Mouse (Mus musculus) stomach, embryonic 15.5 days (tissue): ENCODE measurements around the gene Zfp385c. TPM values are rescaled to one million over a fixed set of nuclear protein-coding genes. Genes with fewer than 3 reads are reported as not detected.

Source experiments
- ATAC-seq: fragments of 200-750 bp; cut with Nextera tagmentation; 2 replicates; pipeline ENCODE4 v1.8.0; 2017; ENCODE audit warnings: low read depth, moderate number of reproducible peaks, moderate TSS enrichment; ENCODE audit not compliant: insufficient read depth, low FRiP score
- H3K27ac ChIP-seq: fragments of 300-500 bp; sonication (generic); 2 replicates; pipeline ENCODE4 v1.5.1; 2015; ENCODE audit warnings: mild to moderate bottlenecking, inconsistent platforms
- H3K27me3 ChIP-seq: fragments of 300-500 bp; sonication (generic); replicated peaks from 2 replicates; pipeline ENCODE4 v1.6.1; 2015; ENCODE audit warnings: inconsistent platforms
- H3K36me3 ChIP-seq: fragments of 300-500 bp; sonication (generic); 2 replicates; pipeline ENCODE4 v1.6.1; 2015; ENCODE audit warnings: inconsistent platforms
- H3K4me1 ChIP-seq: fragments of 300-500 bp; sonication (generic); 2 replicates; pipeline ENCODE4 v1.6.1; 2015; ENCODE audit warnings: inconsistent platforms
- H3K4me2 ChIP-seq: fragments of 300-500 bp; sonication (generic); 2 replicates; pipeline ENCODE4 v1.6.1; 2015; ENCODE audit warnings: mild to moderate bottlenecking, inconsistent platforms
- H3K4me3 ChIP-seq: fragments of 300-500 bp; sonication (generic); replicated peaks from 2 replicates; pipeline ENCODE4 v1.5.1; 2015; ENCODE audit warnings: inconsistent platforms
- H3K9ac ChIP-seq: fragments of 300-500 bp; sonication (generic); 2 replicates; pipeline ENCODE4 v1.6.1; 2015; ENCODE audit warnings: inconsistent platforms
- H3K9me3 ChIP-seq: fragments of 300-500 bp; sonication (generic); 2 replicates; pipeline ENCODE4 v1.6.1; 2016; ENCODE audit warnings: inconsistent platforms
- WGBS: fragments of 180-500 bp; shearing (Covaris S2); methylation state at CpG from one replicate; pipeline ENCODE4 v1.1.7; 2015; 5-methylcytosine and 5-hydroxymethylcytosine counted together
- polyA plus RNA-seq: library from polyadenylated mRNA; unstranded; fragments of >200 nt; fragmentation: Nextera tagmentation; extraction: Ambion mirVana; gene quantifications from 2 replicates; pipeline ENCODE4 v1.2.1, GENCODE M21; 2015

Gene Zfp385c
- polyA plus RNA-seq, 1 experiment from 2014 or later, result 0.06 TPM

DNA sequence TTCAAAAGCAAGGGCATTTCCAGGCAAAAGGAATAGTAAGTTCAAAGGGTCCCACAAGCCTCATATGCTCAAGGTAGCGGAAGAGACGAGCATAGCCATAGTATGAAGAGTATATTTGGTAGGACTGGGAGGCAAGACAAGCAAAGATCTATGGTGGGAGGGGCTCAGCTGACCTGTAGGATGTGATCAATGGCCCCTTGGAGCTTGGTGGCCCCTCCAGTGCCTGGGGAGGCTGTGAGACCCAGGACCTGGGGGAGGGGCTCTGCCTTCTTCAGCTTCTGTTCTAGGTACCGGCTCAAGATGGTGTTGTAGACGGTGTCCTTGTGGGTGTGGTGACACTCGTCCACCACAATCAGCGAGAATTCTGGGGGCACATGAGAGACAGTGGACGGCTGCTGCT, 10.7 kb upstream of the Zfp385c start:
- no peak for ATAC-seq
- 39% methylated on average over 7 of the region's 7 CpGs for WGBS

DNA sequence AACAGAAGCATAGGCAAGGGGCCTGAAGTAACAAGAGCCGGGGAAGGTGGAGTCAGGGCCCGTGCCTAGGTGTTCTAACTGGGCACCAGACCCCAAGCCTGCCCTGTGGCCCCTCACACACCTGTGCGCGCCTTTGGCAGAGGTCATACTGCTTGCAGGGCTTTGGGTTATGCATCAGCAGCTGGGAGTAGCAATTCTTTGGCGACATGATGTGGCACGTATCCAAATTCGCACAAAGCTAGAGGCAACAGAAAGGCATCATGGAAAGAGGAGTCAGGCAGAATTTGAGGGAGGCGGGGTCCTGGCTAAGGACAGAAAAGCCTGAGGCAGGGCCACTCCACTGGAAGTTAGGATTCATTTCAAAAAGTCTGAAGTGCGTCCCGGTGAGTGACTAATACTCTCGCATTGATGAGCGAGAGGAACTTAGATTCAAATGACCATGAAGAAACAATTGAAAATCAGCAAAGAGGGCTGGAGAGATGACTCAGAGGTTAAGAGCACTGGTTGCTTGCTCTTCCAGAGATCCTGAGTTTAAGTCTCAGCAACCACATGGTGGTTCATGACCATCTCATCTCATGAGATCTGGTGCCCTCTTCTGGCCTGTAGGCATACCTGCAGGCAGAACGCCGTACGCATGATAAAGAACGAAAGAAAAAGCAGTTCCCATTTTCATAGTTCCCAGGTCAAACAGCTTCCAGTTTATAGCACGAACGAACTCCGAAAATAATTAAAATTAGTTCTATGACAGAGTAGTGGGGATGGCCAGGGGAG, 10.0 kb upstream of the Zfp385c start:
- Histone ChIP-seq H3K27ac (no peak overlapping the region), H3K4me3 (no peak overlapping the region), H3K9ac (no peak overlapping the region), H3K27me3 (no peaks in the 10 kb centered on the region), H3K4me2 (peak overlapping the region; percentile 46), H3K9me3 (no peaks in the 10 kb centered on the region), H3K4me1 (peaks cover 8% of the 10 kb centered on the region), H3K36me3 (peaks cover 23% of the 10 kb centered on the region)
- ATAC-seq, result peak; percentile 40; the same call in 1 of the 2 replicates
- WGBS, result 38% methylated on average over 19 of the region's 19 CpGs

More for the DNA sequence above, 10.7 kb upstream of the Zfp385c start:
- H3K36me3 ChIP-seq, result peaks cover 28% of the 10 kb centered on the region
- H3K4me2 ChIP-seq, result peak overlapping the region; percentile 46
- H3K4me1 ChIP-seq, result peaks cover 8% of the 10 kb centered on the region
- H3K27ac ChIP-seq, result no peak overlapping the region
- no peak overlapping the region for H3K4me3 ChIP-seq
- H3K9ac ChIP-seq, result no peak overlapping the region
- no peaks in the 10 kb centered on the region for H3K9me3 ChIP-seq
- no peaks in the 10 kb centered on the region for H3K27me3 ChIP-seq

DNA sequence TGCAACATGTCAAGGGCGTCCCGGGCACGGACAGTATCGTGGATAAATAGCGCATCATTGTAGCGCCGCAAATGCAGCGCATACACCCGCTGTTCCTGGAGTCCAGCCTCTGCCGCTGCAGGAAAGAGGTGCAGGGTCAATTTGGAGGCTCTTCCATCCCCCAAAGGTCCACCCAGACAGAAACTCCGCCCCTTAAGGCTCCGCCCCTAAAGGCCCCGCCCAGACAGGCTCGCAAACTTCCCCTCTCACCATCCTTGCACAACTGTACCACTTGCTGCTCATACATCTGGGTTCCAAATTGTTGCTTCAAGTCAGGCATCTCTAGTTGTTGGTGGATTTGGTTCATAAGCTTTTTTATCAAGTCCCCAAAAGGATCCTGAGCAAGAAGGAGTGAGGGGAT, 9.0 kb upstream of the Zfp385c start:
- no peaks in the 10 kb centered on the region for H3K9me3 ChIP-seq
- WGBS, result 8% methylated on average over 14 of the region's 14 CpGs
- H3K27ac ChIP-seq, result no peak overlapping the region
- peak overlapping the region; percentile 46 for H3K4me2 ChIP-seq
- peaks cover 8% of the 10 kb centered on the region for H3K4me1 ChIP-seq
- peak overlapping the region; percentile 27 for H3K4me3 ChIP-seq
- no peaks in the 10 kb centered on the region for H3K27me3 ChIP-seq
- no peak for ATAC-seq
- peaks cover 13% of the 10 kb centered on the region for H3K36me3 ChIP-seq
- no peak overlapping the region for H3K9ac ChIP-seq

DNA sequence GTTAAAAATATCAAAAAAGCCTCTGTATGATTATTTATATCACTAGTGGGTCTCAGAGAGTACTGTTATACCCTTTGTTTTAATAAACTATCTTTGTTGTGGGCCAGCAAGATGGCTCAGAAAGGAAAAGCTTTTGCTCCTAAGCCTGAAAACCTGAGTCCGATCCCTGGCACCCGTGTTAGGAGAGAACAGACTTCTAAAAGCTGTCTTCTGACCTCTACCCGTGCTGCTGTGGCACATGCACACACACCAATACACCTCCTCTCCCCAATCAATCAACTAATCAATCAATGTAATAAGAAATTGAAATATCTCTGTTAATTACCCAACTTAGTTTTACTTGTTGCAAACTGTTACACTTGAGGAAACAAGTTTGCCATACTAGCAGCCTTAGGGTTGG, 8.5 kb upstream of the Zfp385c start:
- H3K4me2 ChIP-seq, result peak overlapping the region; percentile 46; the same call in 1 of the 2 replicates
- peaks cover 8% of the 10 kb centered on the region for H3K4me1 ChIP-seq
- H3K27me3 ChIP-seq, result no peaks in the 10 kb centered on the region
- H3K9me3 ChIP-seq, result no peaks in the 10 kb centered on the region
- peaks cover 7% of the 10 kb centered on the region for H3K36me3 ChIP-seq
- H3K9ac ChIP-seq, result no peak overlapping the region
- H3K27ac ChIP-seq, result no peak overlapping the region
- 67% methylated on average over 3 of the region's 3 CpGs for WGBS
- no peak overlapping the region for H3K4me3 ChIP-seq
- ATAC-seq, result no peak

DNA sequence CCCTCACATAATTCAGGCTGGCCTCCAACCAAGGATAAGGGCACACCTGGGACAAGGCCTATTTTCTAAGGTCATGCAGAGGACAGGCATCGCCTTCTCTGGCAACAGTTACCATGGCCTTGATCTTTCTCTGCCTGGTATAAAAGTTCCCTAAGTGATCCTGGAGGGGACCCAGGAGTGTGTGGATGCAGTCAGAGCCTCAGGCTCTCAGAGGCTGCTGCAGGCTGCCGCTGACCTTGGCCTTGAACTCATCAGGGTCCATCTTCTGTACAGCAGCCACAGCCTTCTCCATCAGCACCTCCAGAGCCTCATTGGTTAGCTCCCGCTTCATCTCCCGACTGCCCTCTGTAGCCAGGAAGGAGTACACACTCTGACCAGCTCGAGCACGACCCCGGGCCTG, 5.7 kb upstream of the Zfp385c start:
- H3K4me2 ChIP-seq, result no peak overlapping the region
- H3K4me3 ChIP-seq, result no peak overlapping the region
- no peaks in the 10 kb centered on the region for H3K36me3 ChIP-seq
- no peak for ATAC-seq
- H3K27me3 ChIP-seq, result no peaks in the 10 kb centered on the region
- no peaks in the 10 kb centered on the region for H3K9me3 ChIP-seq
- H3K9ac ChIP-seq, result no peak overlapping the region
- H3K27ac ChIP-seq, result no peak overlapping the region
- H3K4me1 ChIP-seq, result peaks cover 4% of the 10 kb centered on the region
- 65% methylated on average over 7 of the region's 7 CpGs for WGBS

DNA sequence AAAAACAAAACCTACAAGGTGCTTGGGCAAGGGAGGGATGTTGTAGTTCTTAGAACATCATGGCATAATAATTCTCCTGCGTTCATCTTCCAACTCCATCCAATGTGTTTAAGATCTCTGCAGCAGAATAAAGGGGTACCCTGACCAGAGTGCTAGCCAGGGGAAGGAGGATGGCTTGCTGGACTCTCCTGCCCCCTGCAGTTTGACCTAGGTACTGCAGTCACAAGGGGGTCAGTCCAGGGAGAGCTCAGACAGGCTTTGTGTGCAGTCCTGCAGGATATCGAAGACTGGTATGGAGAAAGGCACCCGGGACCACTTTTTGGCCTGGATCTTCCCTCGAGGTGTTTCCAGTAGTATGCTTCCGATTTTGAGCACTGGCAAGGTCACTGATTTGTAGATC, 2.7 kb upstream of the Zfp385c start:
- Histone ChIP-seq H3K9me3 (no peaks in the 10 kb centered on the region), H3K36me3 (no peaks in the 10 kb centered on the region), H3K4me2 (no peak overlapping the region), H3K27ac (no peak overlapping the region), H3K27me3 (peaks cover 18% of the 10 kb centered on the region), H3K9ac (no peak overlapping the region), H3K4me1 (peaks cover 9% of the 10 kb centered on the region; the same call in 1 of the 2 replicates), H3K4me3 (no peak overlapping the region)
- ATAC-seq, result no peak
- WGBS, result 43% methylated on average over 5 of the region's 5 CpGs

DNA sequence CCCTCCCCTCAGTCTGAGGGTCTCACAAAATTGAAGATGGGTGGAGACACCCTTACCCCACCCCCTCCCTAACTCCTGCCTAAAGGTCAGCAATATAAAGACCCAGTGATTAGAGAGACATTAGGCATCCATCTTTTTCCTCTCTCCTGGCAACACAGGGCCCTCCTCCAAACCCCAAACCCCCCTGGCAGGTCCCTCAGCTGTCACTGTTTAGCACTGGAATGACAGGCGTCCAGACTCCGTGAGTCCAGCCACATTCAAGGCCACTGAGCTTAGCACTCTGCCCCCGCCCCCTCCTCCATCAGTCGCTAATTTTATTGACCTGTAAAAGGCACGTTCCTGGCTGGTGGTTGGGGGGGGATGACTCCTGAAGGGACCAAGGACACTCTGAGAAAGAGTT, 899 bp upstream of the Zfp385c start:
- no peak for ATAC-seq
- Histone ChIP-seq H3K9me3 (no peaks in the 10 kb centered on the region), H3K4me1 (peaks cover 9% of the 10 kb centered on the region; the same call in 1 of the 2 replicates), H3K36me3 (no peaks in the 10 kb centered on the region), H3K4me2 (no peak overlapping the region), H3K27ac (no peak overlapping the region), H3K9ac (no peak overlapping the region), H3K27me3 (peaks cover 18% of the 10 kb centered on the region), H3K4me3 (no peak overlapping the region)
- WGBS, result 28% methylated on average over 5 of the region's 5 CpGs

DNA sequence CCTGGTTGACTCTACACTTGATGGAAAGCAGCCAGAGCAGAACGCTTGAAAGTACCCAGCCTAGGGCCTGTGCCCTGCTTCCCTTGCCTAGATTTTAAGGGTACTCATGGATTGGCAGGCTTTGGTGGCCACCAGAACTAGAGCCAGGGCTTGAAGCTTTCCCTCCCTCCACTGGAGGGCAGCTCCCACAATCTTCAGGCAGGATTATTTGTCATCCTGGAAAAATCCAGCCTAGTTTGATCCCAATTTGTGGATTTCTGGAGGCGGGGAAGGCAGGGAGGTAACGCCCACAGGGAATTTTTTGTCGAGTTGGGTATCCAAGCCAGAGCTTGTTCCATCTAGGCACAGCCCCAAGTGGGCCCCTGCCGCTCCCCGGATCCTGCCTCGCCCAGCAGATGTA, 1.9 kb downstream of the Zfp385c start:
- WGBS, result 66% methylated on average over 7 of the region's 7 CpGs
- peaks cover 18% of the 10 kb centered on the region for H3K27me3 ChIP-seq
- H3K36me3 ChIP-seq, result no peaks in the 10 kb centered on the region
- H3K4me1 ChIP-seq, result peaks cover 9% of the 10 kb centered on the region; the same call in 1 of the 2 replicates
- no peak overlapping the region for H3K9ac ChIP-seq
- no peaks in the 10 kb centered on the region for H3K9me3 ChIP-seq
- H3K27ac ChIP-seq, result no peak overlapping the region
- ATAC-seq, result no peak
- H3K4me3 ChIP-seq, result no peak overlapping the region
- H3K4me2 ChIP-seq, result no peak overlapping the region

DNA sequence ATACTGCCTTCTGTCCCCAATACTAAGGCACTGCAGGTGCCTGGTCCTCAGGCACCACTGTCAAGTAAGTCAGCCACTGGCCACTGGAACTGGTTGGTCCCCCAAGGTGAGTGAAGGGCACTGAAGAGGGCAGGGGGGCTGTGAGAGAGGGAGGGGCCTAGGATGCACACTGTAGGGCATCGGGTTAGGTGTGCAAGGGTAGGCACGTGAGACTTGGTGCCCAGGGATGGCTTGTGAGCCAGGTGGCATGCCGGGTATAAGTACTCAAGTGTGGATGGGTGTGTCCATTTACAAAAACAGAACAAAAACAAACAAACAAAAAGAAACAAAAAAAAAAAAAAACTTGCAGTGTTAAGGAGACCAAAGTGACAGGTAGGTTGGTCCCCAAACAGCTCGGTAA, 3.8 kb downstream of the Zfp385c start:
- no peak overlapping the region for H3K9ac ChIP-seq
- H3K9me3 ChIP-seq, result no peaks in the 10 kb centered on the region
- no peak overlapping the region for H3K27ac ChIP-seq
- 68% methylated on average over 4 of the region's 4 CpGs for WGBS
- no peak overlapping the region for H3K4me2 ChIP-seq
- peaks cover 18% of the 10 kb centered on the region for H3K27me3 ChIP-seq
- ATAC-seq, result no peak
- no peak overlapping the region for H3K4me3 ChIP-seq
- H3K4me1 ChIP-seq, result peaks cover 9% of the 10 kb centered on the region; the same call in 1 of the 2 replicates
- H3K36me3 ChIP-seq, result no peaks in the 10 kb centered on the region

DNA sequence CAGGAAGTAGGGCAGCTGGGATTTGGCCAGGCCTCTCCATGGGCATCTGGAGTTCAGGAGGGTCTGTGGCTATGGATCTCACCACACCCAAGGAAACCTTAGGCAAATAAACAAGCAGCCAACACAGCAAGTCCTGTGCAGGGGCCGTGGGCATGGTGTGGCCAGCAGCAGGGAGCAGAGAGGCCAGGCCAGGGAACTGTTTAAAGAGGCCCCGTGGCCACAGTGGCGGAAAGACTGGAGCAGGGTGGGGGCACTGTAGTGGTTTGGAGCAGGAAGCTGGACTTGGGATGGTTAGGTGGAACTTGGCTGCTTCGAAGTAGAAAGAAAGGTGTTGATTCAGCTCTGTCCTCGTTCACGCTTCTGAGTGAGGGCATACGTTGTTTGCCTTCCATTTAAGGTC, 5.0 kb downstream of the Zfp385c start:
- WGBS, result 66% methylated on average over 7 of the region's 7 CpGs
- Histone ChIP-seq H3K4me1 (peaks cover 8% of the 10 kb centered on the region; the same call in 1 of the 2 replicates), H3K27me3 (peaks cover 14% of the 10 kb centered on the region), H3K36me3 (no peaks in the 10 kb centered on the region), H3K4me3 (no peak overlapping the region), H3K9me3 (no peaks in the 10 kb centered on the region), H3K4me2 (no peak overlapping the region), H3K27ac (no peak overlapping the region), H3K9ac (no peak overlapping the region)
- no peak for ATAC-seq

DNA sequence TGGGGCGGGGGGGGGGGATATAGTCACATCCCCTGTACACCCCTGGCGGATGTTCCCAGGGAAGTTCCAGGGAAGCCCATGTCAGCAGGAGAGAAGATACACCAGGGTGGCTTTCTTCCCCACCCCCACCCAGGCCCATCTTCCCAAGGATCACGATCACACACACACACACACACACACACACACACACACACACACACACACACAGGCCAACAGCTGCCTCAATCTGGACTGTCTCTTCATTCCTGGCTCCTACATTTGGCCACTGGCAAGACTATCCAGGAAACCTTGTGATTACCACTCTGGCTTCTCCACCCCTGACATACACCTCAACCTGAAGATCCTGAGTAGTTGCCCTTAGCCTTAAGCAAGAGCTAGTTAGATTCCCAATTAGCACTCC, 6.9 kb downstream of the Zfp385c start:
- H3K4me3 ChIP-seq, result no peak overlapping the region
- no peaks in the 10 kb centered on the region for H3K36me3 ChIP-seq
- H3K27ac ChIP-seq, result no peak overlapping the region
- no peaks in the 10 kb centered on the region for H3K4me1 ChIP-seq
- 70% methylated on average over 3 of the region's 3 CpGs for WGBS
- no peak overlapping the region for H3K9ac ChIP-seq
- H3K27me3 ChIP-seq, result no peaks in the 10 kb centered on the region
- H3K9me3 ChIP-seq, result no peaks in the 10 kb centered on the region
- H3K4me2 ChIP-seq, result no peak overlapping the region
- ATAC-seq, result no peak

DNA sequence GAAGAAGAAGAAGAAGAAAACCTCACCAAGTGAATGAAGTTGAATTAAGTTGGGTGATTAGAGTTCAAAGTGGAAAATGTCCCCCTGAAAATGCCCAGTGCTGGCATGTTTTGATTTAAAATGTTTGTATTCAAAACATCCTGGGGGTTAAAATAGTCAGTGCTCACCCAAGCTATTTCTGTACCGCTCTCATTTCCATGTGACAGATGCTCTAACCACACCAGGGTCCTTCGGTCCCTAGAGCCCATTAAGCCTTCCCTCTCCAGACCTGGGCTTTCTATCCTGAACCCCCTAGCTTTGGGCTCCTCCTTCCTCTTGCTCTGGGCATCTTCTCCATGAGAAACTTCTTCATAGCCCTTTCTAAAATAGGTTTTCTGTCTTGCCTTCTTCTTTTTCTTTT, 8.2 kb downstream of the Zfp385c start:
- Histone ChIP-seq H3K4me3 (no peak overlapping the region), H3K27me3 (no peaks in the 10 kb centered on the region), H3K27ac (no peak overlapping the region), H3K4me2 (no peak overlapping the region), H3K9me3 (no peaks in the 10 kb centered on the region), H3K4me1 (no peaks in the 10 kb centered on the region), H3K9ac (no peak overlapping the region), H3K36me3 (no peaks in the 10 kb centered on the region)
- WGBS, result 69% methylated on average over 2 of the region's 2 CpGs
- no peak for ATAC-seq
